Mouse (Mus musculus) c-Kit-positive CD71-negative TER-119-negative erythroid progenitor cells, embryonic 14.5 days (primary cell): ENCODE data around the gene Fiz1.

Source experiments
- DNase-seq: peaks from one replicate; pipeline ENCODE4 v3.0.0-alpha.2; 2013; ENCODE audit warnings: low read depth

Gene Fiz1

DNA sequence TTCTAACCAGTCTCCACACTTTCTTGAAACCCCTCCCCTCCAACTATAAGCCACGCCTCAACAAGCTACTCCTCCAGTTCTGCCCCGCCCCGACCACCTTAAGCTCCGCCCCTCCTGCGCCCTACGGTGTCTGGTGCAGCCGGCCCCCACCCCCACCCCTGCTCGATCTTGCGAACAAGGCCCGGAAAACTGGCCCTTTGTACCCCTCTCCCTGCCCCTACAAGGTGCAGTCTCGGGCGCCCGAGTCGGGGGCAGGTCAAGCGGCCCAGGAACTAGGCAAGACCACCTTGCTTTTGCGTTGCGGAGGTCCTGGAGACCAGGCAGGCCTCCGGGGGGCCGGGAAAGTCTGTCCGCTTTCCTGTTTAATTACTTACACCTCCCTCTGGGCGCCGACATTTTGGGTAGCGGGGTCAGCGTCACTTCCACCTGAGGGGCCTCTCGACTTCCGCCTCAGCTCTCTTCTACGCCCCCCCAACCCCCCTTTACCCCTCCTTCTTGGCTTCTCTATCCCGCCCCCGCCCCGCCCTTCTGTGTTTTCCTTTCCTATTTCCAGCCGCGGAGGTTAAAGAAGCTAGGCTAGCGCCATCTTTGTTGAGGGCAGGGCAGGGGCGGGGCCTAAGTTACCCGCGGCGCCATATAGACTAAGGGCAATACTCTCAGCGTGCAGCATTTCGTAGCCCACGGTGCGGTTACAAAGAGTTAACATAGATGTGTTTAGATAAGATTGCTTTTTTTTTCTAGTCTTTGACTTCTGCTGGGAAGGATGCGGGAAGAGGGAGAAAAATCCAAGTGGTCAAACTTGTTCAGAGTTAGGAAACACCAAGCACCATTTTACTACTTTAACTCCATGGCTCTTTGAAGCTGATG, at the start of gene Fiz1, which contains the start of gene Zfp524:
TSS of gene Fiz1 (minus strand) at position 447 of the 867 bp plus-strand sequence.
TSS of gene Zfp524 (plus strand) at position 165 of the 867 bp plus-strand sequence.
- peak; percentile 98 for DNase-seq

- peak; percentile 81 for DNase-seq
Measured at GRCm38 (mm10) chr7:5062360-5063001, 48.0 kb upstream of the Fiz1 start.

GRCm38 (mm10) chr7:5061774-5062359, 47.4 kb upstream of the Fiz1 start, which contains the start of gene U2af2:
TSS of gene U2af2 (plus strand) at chr7:5062143.
- peak; percentile 62 for DNase-seq

DNA sequence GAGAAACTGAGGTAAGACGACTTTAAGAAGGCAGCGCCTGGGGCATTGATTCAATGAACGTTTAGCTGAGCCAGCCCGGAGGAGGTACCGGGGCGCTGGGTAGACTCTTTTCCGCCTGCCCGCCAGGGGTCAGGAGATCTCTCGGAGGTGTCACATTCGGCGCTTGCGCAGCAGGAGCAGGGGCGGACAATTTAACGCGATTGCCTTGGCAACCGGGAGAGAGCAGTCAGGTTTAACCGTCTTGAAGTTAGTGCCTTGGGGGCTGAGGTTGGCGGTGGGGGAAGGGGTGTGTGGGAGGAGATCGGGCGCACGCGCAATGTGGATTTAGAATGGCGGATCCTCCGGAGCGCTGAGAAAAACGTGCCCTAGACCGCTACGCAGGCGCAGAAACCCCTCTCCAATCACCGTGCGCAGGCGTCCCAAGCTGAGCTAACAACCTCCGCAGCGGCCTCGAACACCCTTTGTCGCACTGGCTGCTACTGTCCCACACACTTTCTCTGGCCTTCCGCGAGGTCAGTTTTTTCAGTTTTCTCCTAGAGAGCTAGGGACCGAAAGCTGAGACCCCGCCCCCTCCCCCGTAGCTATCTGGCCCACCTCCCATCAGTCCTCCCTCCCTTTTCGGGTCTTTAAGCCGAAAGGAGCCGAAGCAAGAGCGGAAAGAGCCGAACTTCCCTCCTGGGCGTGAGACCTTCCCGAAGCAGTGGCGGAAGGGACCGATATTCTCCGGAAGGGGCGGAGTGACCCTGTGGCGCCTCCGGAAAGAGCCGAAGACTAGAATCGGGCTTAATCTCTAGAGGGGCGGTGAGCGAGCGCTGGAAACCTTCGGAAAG, 46.7 kb upstream of the Fiz1 start:
- peak; percentile 95 for DNase-seq

- peak; percentile 61 for DNase-seq
Measured at GRCm38 (mm10) chr7:5060239-5060731, 45.8 kb upstream of the Fiz1 start.

DNA sequence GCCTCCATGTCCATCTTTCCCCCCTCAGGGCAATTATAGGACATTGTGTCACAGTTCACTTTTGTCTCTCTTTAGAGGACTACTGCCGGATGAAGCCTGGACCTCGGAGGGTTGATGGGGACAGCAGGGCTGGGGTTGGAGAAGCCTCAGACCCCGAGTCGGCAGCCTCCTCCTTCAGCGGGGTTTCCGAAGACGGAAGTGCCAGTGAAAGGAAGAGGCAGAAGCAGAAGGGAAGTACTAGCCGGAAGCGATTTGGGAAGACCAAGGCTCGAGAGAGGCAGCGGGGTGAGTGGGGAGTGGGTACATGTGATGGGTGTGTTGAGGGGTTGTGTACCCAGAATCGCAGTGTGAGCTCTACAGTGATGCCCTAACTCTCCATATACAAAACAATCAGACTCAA, 44.9 kb upstream of the Fiz1 start:
- DNase-seq, result no peak

- DNase-seq, result no peak
Measured at GRCm38 (mm10) chr7:5058631-5059030, 44.1 kb upstream of the Fiz1 start.

- no peak for DNase-seq
Measured at GRCm38 (mm10) chr7:5057804-5058203, 43.3 kb upstream of the Fiz1 start.

DNA sequence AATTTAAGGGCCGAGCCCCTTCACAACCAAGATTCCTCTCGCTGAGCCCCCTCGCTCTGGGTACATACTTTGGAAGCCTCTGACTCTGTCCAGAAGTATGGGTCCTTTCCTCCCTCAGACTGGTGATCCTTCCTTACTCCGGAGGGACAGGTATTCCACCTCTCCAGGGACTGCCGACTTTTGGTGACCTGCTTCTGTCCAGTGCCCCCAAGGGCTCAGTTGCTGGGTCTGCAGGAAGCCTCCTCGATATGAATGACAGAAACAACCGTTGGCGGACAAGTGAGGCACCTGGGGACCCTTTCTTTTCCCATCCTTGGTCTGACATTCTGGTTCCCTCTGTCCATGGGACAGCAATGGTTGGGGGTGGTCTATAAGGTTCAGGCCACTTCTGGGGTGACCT, 42.9 kb upstream of the Fiz1 start:
- DNase-seq, result no peak

DNA sequence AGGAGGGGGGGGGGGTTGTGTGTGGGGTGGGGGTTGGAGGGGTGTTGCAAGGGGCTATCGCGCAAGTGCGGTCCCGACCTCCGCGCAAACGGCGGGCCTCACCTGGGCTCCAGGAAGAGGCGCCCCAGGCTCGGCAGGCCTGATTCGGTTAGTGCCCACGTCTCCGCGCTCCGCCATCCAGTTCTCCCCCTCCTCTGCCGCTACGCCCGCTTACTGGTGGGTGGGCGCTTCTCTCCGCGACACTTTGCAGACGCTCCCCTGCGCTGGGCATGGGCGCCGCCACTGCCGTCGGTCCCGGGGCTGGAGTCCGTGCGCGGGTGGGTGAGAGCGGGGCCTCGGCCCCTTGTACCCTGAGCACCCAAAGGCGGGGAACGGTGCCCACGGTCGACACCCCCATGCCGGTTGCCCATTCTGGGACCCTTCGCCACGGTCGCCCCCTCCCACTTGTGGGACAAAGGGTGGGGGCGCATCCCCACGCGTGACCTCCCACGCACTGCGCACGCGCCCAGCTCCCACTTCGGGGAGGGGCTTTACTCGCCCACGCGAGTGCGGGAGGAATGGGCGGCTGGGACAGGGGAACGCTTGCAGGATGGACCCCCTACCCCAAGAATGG, 42.3 kb upstream of the Fiz1 start:
- no peak for DNase-seq

DNA sequence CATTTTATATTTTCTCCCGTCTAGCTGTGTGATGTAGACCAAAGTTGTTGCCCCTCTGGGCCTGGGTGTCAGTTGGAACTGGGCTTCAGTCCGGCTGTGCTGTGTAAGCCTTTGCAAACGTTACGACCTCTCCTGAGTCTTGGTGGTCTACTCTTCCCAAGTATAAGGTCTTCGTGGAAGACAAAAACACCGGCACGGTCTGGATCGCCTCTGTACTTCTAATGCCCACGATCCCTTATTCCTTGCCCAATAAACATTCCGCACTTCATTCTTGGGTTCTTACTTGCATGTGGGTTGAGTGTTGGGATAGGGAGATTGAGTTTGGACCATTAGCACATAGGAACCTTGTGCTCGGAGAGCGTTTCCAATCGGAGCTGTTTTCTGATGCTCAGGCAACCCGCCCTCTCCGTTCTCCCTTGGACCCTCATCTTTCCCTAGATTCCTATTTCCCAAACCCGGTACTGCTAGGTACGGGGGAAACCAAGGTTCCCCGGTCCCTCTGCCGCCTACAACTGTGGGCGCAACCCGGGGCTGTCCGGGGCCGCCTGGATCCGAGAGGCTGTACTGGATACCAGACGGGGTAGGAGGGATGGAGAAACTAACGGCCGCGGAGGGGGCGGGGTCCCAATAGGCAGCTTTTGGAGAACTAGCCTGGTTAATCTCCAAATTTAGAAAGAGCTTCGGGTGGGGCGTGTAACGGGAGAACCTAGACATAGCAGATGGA, 39.1 kb upstream of the Fiz1 start:
- no peak for DNase-seq

DNA sequence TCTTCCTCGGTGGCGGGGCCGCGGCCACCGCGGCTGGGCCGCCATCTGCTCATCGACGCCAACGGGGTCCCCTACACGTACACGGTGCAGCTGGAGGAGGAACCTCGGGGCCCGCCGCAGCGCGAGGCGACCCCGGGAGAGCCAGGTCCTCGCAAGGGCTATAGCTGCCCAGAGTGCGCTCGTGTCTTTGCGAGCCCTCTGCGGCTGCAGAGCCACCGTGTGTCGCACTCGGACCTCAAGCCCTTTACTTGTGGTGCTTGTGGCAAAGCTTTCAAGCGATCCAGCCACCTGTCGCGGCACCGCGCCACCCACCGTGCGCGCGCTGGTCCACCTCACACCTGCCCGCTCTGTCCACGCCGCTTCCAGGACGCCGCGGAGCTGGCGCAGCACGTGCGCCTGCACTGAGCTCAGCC, 38.4 kb upstream of the Fiz1 start:
- DNase-seq, result no peak

- DNase-seq, result no peak
Measured at GRCm38 (mm10) chr7:5052438-5052837, 37.9 kb upstream of the Fiz1 start.

DNA sequence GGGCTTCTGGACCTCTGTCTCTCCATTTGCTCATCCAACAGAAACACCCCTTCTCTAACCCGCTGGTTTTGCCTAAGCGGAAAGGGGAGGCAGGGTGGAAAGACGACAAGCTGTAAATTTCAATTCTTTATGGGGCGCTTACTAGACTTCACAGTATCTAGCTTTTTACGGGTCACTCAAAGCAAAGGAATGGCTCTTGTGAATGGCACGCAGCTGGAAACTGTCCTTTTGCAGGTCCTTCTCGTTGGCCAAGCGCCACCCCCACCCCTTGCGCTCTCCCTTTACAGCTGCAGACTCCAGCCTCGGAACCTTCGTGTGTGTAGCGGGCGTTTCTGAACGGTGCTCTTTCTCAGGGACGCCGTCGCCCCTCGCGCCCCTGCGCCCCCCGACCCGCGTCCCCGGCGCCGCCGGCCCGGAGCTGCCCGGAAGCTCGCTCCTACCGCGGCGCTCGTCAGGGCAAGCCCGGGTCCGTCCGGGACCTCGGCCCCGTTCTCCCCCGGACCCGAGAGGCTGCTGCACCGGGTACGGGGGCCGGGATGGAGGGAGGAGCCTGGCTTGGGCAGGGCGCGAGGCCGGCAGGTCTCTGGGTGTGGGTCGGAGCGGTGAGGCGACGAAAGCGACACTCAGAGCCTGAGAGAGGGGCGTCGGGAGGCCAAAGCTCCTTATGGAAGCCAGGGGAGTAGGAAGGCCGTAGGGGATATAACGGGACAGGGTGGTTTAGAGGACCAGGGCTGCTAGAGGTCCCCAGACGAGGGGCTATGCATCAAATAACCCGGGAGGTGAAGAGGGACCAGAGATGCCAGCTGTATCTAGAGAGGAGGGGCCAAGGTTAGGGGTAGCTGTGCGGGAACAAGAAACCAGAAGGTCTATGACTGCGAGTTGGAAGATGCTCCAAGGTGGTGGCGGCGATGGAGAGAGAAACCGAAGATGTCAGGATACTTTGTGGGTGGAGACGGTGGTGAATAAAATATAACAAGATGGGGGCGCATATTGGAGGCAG, 37.0 kb upstream of the Fiz1 start, which contains the start of gene Zfp580:
TSS of gene Zfp580 (plus strand) at position 346 of the 1,000 bp plus-strand sequence.
- no peak for DNase-seq

DNA sequence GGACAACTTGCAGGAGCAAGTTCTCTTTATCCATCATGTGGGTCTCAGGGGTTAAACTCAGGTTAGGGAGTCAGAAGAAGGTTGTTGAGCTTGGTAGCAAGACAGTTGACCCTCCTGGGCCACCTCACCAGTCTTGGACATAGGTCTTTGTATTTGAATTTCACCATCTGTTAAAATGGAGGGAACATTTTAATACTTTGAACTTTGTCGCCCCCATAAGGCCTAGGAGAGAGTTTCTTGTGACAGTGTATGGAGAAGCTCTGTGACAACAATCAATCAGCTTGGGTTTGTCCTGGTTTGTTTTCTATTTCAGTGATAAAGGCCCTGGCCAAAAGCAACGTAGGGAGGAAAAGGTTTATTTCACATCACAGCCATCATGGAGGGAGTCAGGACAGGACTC, 32.8 kb upstream of the Fiz1 start:
- DNase-seq, result no peak

GRCm38 (mm10) chr7:5046112-5046511, 31.6 kb upstream of the Fiz1 start:
- no peak for DNase-seq

DNA sequence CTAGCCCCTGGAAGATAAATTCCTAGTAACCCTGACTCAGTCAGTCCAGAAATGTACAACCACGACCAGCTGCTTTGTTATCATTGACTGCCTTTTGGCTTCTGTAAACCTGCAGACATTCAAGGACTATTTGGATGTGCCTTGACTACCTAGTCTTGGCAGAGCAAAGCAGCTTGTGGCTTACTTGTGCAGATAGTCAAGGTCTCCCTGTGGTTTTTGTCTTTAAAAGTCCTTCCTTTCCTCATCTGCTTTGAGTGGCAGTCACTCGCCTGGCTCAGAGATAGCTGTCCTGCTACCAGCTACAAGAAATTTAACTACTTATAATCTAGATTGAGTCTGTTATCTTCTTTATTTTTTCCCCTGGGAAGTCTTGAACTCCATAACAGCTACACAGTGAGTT, 30.5 kb upstream of the Fiz1 start:
- no peak for DNase-seq

- DNase-seq, result no peak
Measured at GRCm38 (mm10) chr7:5038940-5039339, 24.4 kb upstream of the Fiz1 start.

DNA sequence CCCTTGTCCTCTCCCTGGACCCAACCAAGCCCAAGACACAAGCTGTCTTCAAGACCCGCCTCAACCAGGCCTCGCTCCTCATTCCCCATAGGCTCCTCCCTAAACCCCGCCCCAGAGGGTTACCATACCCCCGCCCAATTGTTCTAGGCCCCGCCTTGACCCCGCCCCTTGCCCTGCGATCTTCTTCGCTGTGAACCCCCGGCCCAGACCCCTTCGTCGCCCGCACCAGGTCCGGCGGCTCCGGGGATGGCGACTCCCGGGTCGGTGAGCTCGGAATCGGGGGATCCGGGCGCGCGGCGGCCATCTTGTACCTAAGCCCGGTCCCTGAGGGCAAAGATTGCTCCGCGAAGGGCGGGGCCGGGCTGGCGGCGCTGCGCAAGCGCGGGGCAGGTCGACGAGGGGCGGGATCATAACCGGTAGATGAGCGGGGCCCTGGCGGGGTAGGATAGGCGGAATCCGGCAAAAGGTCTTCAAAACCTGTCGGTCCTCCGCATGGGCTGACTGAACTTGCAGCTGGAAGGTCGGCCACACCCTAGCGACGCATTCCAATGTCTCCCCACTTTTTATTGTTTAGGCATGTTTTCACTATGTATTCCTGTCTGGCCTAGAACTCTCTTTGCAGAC, 23.7 kb upstream of the Fiz1 start, which contains the start of gene Zfp784:
TSS of gene Zfp784 (minus strand) at position 338 of the 624 bp plus-strand sequence.
- DNase-seq, result peak; percentile 80
